Mouse (Mus musculus): ENCODE data around the gene Lef1.

DNA sequence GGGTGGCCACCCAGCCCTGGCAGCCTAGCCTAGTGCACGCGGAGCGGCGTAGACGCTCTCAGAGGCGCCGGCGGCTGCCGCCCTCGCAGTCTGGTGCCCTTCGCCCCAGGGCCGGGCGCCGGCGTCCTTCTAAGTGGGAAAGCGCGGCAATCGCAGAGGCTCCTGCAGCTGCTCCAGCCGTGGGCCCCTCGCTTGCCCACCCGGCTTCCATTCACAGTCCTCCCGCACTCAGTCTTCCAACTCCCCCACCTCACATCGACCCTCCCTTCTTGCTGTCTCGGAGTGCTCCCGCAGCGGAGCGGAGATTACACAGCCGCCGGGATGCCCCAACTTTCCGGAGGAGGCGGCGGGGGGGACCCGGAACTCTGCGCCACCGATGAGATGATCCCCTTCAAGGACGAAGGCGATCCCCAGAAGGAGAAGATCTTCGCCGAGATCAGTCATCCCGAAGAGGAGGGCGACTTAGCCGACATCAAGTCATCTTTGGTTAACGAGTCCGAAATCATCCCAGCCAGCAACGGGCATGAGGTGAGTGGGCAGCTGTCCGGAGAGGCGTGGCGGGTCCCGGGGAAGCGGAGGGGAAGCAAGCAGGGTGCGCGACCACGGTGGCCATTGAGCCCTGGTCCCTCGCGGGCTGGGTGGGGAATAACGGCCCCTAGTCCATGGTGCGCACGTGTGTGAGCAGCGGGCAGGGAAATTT lies 1.0 kb downstream of the Lef1 start:
- TF ChIP-seq POLR2A (IDR thresholded peaks at IDR 0.05; ENCODE audit: borderline replicate concordance, low read depth, low read length), result no peak
- TF ChIP-seq CTCF (IDR thresholded peaks at IDR 0.05; ENCODE audit: low read depth, low read length), result no peak

All from bone marrow macrophage, adult 2 months (primary cell).